ENCODE assay signal across 8 mouse cellular contexts in the genomic region with DNA sequence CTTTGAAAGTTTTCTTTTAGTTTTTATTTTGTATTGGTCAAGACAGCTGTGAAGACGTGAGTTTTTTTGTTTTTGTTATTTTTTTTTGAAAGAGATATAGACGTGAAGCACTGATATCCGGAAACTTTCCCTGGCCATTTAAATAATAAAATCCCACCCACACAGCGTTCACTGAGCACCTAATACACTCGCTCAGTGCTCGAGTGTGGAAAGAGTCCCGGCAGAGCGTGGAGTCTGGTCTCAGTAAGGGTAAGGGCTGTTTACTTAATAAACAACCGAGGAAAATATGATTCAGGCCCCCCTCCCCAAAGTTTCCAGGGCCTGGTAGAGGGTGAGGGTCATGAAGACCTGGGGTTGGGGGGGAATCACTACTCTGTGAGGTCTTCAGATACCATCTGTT. TPM values are rescaled to one million over a fixed set of nuclear protein-coding genes. Genes with fewer than 3 reads are reported as not detected.
DNase-seq lines count a peak whose midpoint lies in the region; ATAC-seq and TF ChIP-seq lines count a peak whose summit lies in the region.

No protein-coding gene starts in this region.

- no peak for TF ChIP-seq CTCF in lung, embryonic 14.5 days (IDR thresholded peaks at IDR 0.05; ENCODE audit: low read depth)
- TF ChIP-seq CTCF in intestine, postnatal 0 days (IDR thresholded peaks at IDR 0.05; ENCODE audit: low read depth): no peak

- peaks cover 9% of the 10 kb centered on the region for H3K4me1 ChIP-seq in lung, embryonic 14.5 days (ENCODE audit: insufficient read depth)
- peaks cover 56% of the 10 kb centered on the region for H3K4me1 ChIP-seq in forebrain, embryonic 10.5 days
- H3K4me1 ChIP-seq in intestine, postnatal 0 days (replicated peaks; ENCODE audit: control insufficient read depth, insufficient read depth, low read length): 0 out of 2 replicates have a peak, but pooled peaks cover 5% of the 10 kb centered on the region
- H3K4me1 ChIP-seq in neural tube, embryonic 14.5 days (ENCODE audit: control insufficient read depth, insufficient read depth, low read length): peaks cover 36% of the 10 kb centered on the region

- H3K4me3 ChIP-seq in lung, embryonic 14.5 days (ENCODE audit: low read depth, low read length): peak overlapping the region; percentile 81
- H3K4me3 ChIP-seq in forebrain, embryonic 10.5 days: peak overlapping the region; percentile 87
- peak overlapping the region; percentile 82 for H3K4me3 ChIP-seq in intestine, postnatal 0 days (ENCODE audit: low read depth, low read length)
- peak overlapping the region; percentile 96; the same call in 1 of the 2 replicates for H3K4me3 ChIP-seq in neural tube, embryonic 14.5 days (ENCODE audit: low read depth, low read length)

- no peaks in the 10 kb centered on the region; the same call in 1 of the 2 replicates for H3K27me3 ChIP-seq in lung, embryonic 14.5 days (ENCODE audit: insufficient read depth, low read length)
- peaks cover 12% of the 10 kb centered on the region; the same call in 1 of the 2 replicates for H3K27me3 ChIP-seq in forebrain, embryonic 10.5 days (ENCODE audit: poor library complexity, severe bottlenecking)
- no peaks in the 10 kb centered on the region for H3K27me3 ChIP-seq in intestine, postnatal 0 days (replicated peaks; ENCODE audit: control insufficient read depth, insufficient read depth, low read length)
- no peaks in the 10 kb centered on the region; the same call in 1 of the 2 replicates for H3K27me3 ChIP-seq in neural tube, embryonic 14.5 days (ENCODE audit: control insufficient read depth, insufficient read depth, low read length)

- WGBS in lung, embryonic 14.5 days: 43% methylated on average over 9 of the region's 9 CpGs
- 69% methylated on average over 9 of the region's 9 CpGs for whole genome bisulfite sequencing in forebrain, embryonic 10.5 days
- 43% methylated on average over 9 of the region's 9 CpGs for WGBS in intestine, postnatal 0 days
- WGBS in neural tube, embryonic 14.5 days: 59% methylated on average over 9 of the region's 9 CpGs

- no peak overlapping the region; the same call in 1 of the 2 replicates for H3K9ac ChIP-seq in lung, embryonic 14.5 days
- H3K9ac ChIP-seq in intestine, postnatal 0 days (ENCODE audit: low read depth, low read length): peak overlapping the region; percentile 96
- H3K9ac ChIP-seq in neural tube, embryonic 14.5 days (replicated peaks; ENCODE audit: low read depth, low read length): no peak overlapping the region

- H3K9me3 ChIP-seq in lung, embryonic 14.5 days (ENCODE audit: low read depth, low read length): no peaks in the 10 kb centered on the region
- 0 out of 2 replicates have a peak, but pooled peaks cover 2% of the 10 kb centered on the region for H3K9me3 ChIP-seq in forebrain, embryonic 10.5 days
- H3K9me3 ChIP-seq in intestine, postnatal 0 days (ENCODE audit: control insufficient read depth): no peaks in the 10 kb centered on the region
- H3K9me3 ChIP-seq in neural tube, embryonic 14.5 days (ENCODE audit: control insufficient read depth, low read length): no peaks in the 10 kb centered on the region

- no peak for ATAC-seq in lung, embryonic 14.5 days (ENCODE audit: insufficient read depth)
- ATAC-seq in intestine, postnatal 0 days: no peak
- no peak for ATAC-seq in neural tube, embryonic 14.5 days (ENCODE audit: low read depth)

- no peak for DNase-seq in lung, embryonic 14.5 days
- DNase-seq in lung, adult 18-20 months: no peak
- no peak for DNase-seq in forebrain, embryonic 10.5 days (ENCODE audit: extremely low spot score, low spot score)
- DNase-seq in adrenal gland, postnatal 25 days: no peak
- no peak for DNase-seq in ovary, postnatal 10 days (ENCODE audit: low spot score)
- no peak for DNase-seq in ovary, adult 18-20 months (ENCODE audit: low spot score)

- peak overlapping the region; percentile 94 for H3K4me2 ChIP-seq in lung, embryonic 14.5 days
- H3K4me2 ChIP-seq in intestine, postnatal 0 days (replicated peaks; ENCODE audit: low read depth): peak overlapping the region; percentile 95
- H3K4me2 ChIP-seq in neural tube, embryonic 14.5 days (ENCODE audit: low read depth, low read length): peak overlapping the region; percentile 79

- H3K36me3 ChIP-seq in lung, embryonic 14.5 days (ENCODE audit: insufficient read depth): no peaks in the 10 kb centered on the region
- H3K36me3 ChIP-seq in forebrain, embryonic 10.5 days (replicated peaks): peaks cover 39% of the 10 kb centered on the region
- H3K36me3 ChIP-seq in intestine, postnatal 0 days (ENCODE audit: control insufficient read depth, insufficient read depth): no peaks in the 10 kb centered on the region
- no peaks in the 10 kb centered on the region for H3K36me3 ChIP-seq in neural tube, embryonic 14.5 days (ENCODE audit: control insufficient read depth, insufficient read depth, low read length)

- no peak overlapping the region for H3K27ac ChIP-seq in lung, embryonic 14.5 days (ENCODE audit: low read depth)
- H3K27ac ChIP-seq in forebrain, embryonic 10.5 days: peak overlapping the region; percentile 99; the same call in 1 of the 2 replicates
- H3K27ac ChIP-seq in intestine, postnatal 0 days (ENCODE audit: low read depth, low read length): peak overlapping the region; percentile 100
- H3K27ac ChIP-seq in neural tube, embryonic 14.5 days (ENCODE audit: low read depth, low read length): no peak overlapping the region

RNA-seq across cellular contexts. Expression of gene Lrrc8d, which starts 1.6 kb away (rescaled TPM):
- 25.0 and 27.1 TPM in 2 replicates for polyA plus RNA-seq in lung, embryonic 14.5 days (2014; fragmentation: Nextera tagmentation; extraction: Ambion mirVana)
- polyA plus RNA-seq in forebrain, embryonic 10.5 days (2016; fragmentation: Nextera tagmentation; extraction: Ambion mirVana): 19.9 and 20.1 TPM in 2 replicates
- 14.5 and 15.3 TPM in 2 replicates for polyA plus RNA-seq in intestine, postnatal 0 days (2015; fragmentation: Nextera tagmentation; extraction: Ambion mirVana)
- 35.7 and 44.3 TPM in 2 replicates for polyA plus RNA-seq in neural tube, embryonic 14.5 days (2014; fragmentation: Nextera tagmentation; extraction: Ambion mirVana)
- 99.7 and 124 TPM in 2 replicates for total RNA-seq in adrenal gland, postnatal 25 days (2021)

Comparison
In these comparisons a context has a peak if more than half of its experiments do, and no peak if none do; other contexts are left out.
1. H3K27ac ChIP-seq: peak in forebrain, embryonic 10.5 days (single experiment) and intestine, postnatal 0 days (single experiment); none in lung, embryonic 14.5 days (single experiment) and neural tube, embryonic 14.5 days (single experiment).
2. Peak in every context shown above with its lines, with median percentiles within 50 percentile points of each other: H3K4me2 ChIP-seq and H3K4me3 ChIP-seq.